In genomic region chr15:84522953-84523689, GRCm38 (mm10) we compare ENCODE assay signal across 20 mouse cellular contexts. TPM values are rescaled to one million over a fixed set of nuclear protein-coding genes. Genes with fewer than 3 reads are reported as not detected.
DNase-seq lines count a peak whose midpoint lies in the region; ATAC-seq and TF ChIP-seq lines count a peak whose summit lies in the region.
"Had no signal": no experiment of that assay in that cellular context is flagged by ENCODE, and none has a peak within 500 bp of the region (broad histone marks: within the 10 kb centered on the region; RNA-seq: fewer than 3 reads in every experiment).

No protein-coding gene starts in this region.

- H3K9ac ChIP-seq in intestine, postnatal 0 days (ENCODE audit: low read depth, low read length) = peak overlapping the region; percentile 22; the same call in 1 of the 2 replicates
- H3K9ac ChIP-seq in forebrain, embryonic 11.5 days (ENCODE audit: low read length) = no peak overlapping the region
- H3K9ac ChIP-seq: embryonic facial prominence, embryonic 12.5 days; forebrain, embryonic 12.5 days; heart, embryonic 13.5 days; hindbrain, embryonic 15.5 days had no signal

- no peaks in the 10 kb centered on the region for H3K9me3 ChIP-seq in intestine, postnatal 0 days (ENCODE audit: control insufficient read depth)
- no peaks in the 10 kb centered on the region for H3K9me3 ChIP-seq in forebrain, embryonic 11.5 days (ENCODE audit: control insufficient read depth, low read length)
- H3K9me3 ChIP-seq: embryonic facial prominence, embryonic 12.5 days; forebrain, embryonic 12.5 days; heart, embryonic 13.5 days; hindbrain, embryonic 15.5 days had no signal

- peak overlapping the region; percentile 35; the same call in 1 of the 2 replicates for H3K4me2 ChIP-seq in intestine, postnatal 0 days (replicated peaks; ENCODE audit: low read depth)
- H3K4me2 ChIP-seq in forebrain, embryonic 11.5 days (ENCODE audit: low read depth, low read length, severe bottlenecking) = no peak overlapping the region
- H3K4me2 ChIP-seq: embryonic facial prominence, embryonic 12.5 days; forebrain, embryonic 12.5 days; heart, embryonic 13.5 days; hindbrain, embryonic 15.5 days had no signal

- peak; percentile 97 for ATAC-seq in intestine, postnatal 0 days
- ATAC-seq in forebrain, embryonic 11.5 days (replicated peaks; ENCODE audit: low FRiP score) = no peak
- ATAC-seq: forebrain, embryonic 16.5 days had no signal

- no peak overlapping the region for H3K4me3 ChIP-seq in intestine, postnatal 0 days (ENCODE audit: low read depth, low read length)
- no peak overlapping the region for H3K4me3 ChIP-seq in forebrain, embryonic 11.5 days (ENCODE audit: low read depth, low read length)
- no peak overlapping the region for H3K4me3 ChIP-seq in left cerebral cortex, adult 2 months
- H3K4me3 ChIP-seq: embryonic facial prominence, embryonic 12.5 days; forebrain, embryonic 12.5 days; gastrocnemius, adult 2 months; heart, embryonic 13.5 days; hindbrain, embryonic 15.5 days had no signal

- 57% methylated on average over 8 of the region's 8 CpGs for WGBS in intestine, postnatal 0 days
- 94% methylated on average over 8 of the region's 8 CpGs for WGBS in forebrain, embryonic 11.5 days

- intact Hi-C loops in left cerebral cortex, adult 2 months (cut with DNase I) = no loop called here

- H3K4me1 ChIP-seq in intestine, postnatal 0 days (replicated peaks; ENCODE audit: control insufficient read depth, insufficient read depth, low read length) = no peaks in the 10 kb centered on the region; the same call in 1 of the 2 replicates
- H3K4me1 ChIP-seq in forebrain, embryonic 11.5 days (replicated peaks; ENCODE audit: control insufficient read depth, insufficient read depth, low read length) = no peaks in the 10 kb centered on the region
- H3K4me1 ChIP-seq: embryonic facial prominence, embryonic 12.5 days; heart, embryonic 13.5 days had no signal

- no peaks in the 10 kb centered on the region for H3K36me3 ChIP-seq in intestine, postnatal 0 days (ENCODE audit: control insufficient read depth, insufficient read depth)
- no peaks in the 10 kb centered on the region for H3K36me3 ChIP-seq in forebrain, embryonic 11.5 days (ENCODE audit: control insufficient read depth, insufficient read depth, low read length)
- H3K36me3 ChIP-seq: embryonic facial prominence, embryonic 12.5 days; forebrain, embryonic 12.5 days; heart, embryonic 13.5 days; hindbrain, embryonic 15.5 days had no signal

- no peak for TF ChIP-seq CTCF in intestine, postnatal 0 days (IDR thresholded peaks at IDR 0.05; ENCODE audit: low read depth)
- TF ChIP-seq CTCF in left cerebral cortex, adult 2 months (IDR thresholded peaks at IDR 0.05) = no peak

- DNase-seq in Muller cell, postnatal 12 days (ENCODE audit: inconsistent ontology term) = peak; percentile 45
- peak; percentile 9 for DNase-seq in adrenal gland, adult 8-10 months
- DNase-seq in adrenal gland, postnatal 36 days = peak; percentile 50 to 52
- DNase-seq in forebrain, embryonic 11.5 days (ENCODE audit: low spot score) = no peak
- no peak for DNase-seq in frontal cortex, postnatal 10 days (ENCODE audit: low spot score in 2 of 2)
- DNase-seq in left cerebral cortex, adult 2 months (ENCODE audit: extremely low spot score in 1 of 2, low spot score in 2 of 2) = no peak
- DNase-seq: cerebellum, adult 11-12 months; cerebellum, adult 9-10 months; cerebellum, postnatal 25 days; gastrocnemius, adult 2 months; gastrocnemius, postnatal 36 days; heart, adult 11 months; heart, postnatal 36 days; kidney, adult 2 months had no signal

- H3K27ac ChIP-seq in intestine, postnatal 0 days (ENCODE audit: low read depth, low read length) = peak overlapping the region; percentile 81
- H3K27ac ChIP-seq in forebrain, embryonic 11.5 days (ENCODE audit: low read depth, low read length) = no peak overlapping the region
- H3K27ac ChIP-seq in left cerebral cortex, adult 2 months = no peak overlapping the region
- H3K27ac ChIP-seq: embryonic facial prominence, embryonic 12.5 days; forebrain, embryonic 12.5 days; gastrocnemius, adult 2 months; heart, embryonic 13.5 days; hindbrain, embryonic 15.5 days had no signal

- no peaks in the 10 kb centered on the region for H3K27me3 ChIP-seq in intestine, postnatal 0 days (replicated peaks; ENCODE audit: control insufficient read depth, insufficient read depth, low read length)
- no peaks in the 10 kb centered on the region for H3K27me3 ChIP-seq in forebrain, embryonic 11.5 days (ENCODE audit: control insufficient read depth, insufficient read depth, low read length)
- H3K27me3 ChIP-seq: embryonic facial prominence, embryonic 12.5 days; hindbrain, embryonic 15.5 days had no signal

RNA-seq across cellular contexts. Expression of gene Rtl6, which starts 34.5 kb away (rescaled TPM):
- total RNA-seq in adrenal gland, adult 8-10 months (2022) = 1 to 10 TPM; 8.0 to 9.9 (median 8.6) TPM
- 1 to 10 TPM; 4.1 to 7.1 TPM for total RNA-seq in adrenal gland, postnatal 36 days (2021)
- polyA plus RNA-seq in intestine, postnatal 0 days (2015; fragmentation: Nextera tagmentation; extraction: Ambion mirVana) = 3.0 and 3.7 TPM in 2 replicates
- polyA plus RNA-seq in forebrain, embryonic 11.5 days (2014; fragmentation: Nextera tagmentation; extraction: Ambion mirVana) = 30.0 and 30.9 TPM in 2 replicates
- 10 to 100 TPM; 52.7 to 53.7 TPM for total RNA-seq in left cerebral cortex, adult 2 months (2021)

Comparison
In these comparisons a context has a peak if more than half of its experiments do, and no peak if none do; other contexts are left out.
1. DNase-seq: peak in Muller cell, postnatal 12 days (single experiment), adrenal gland, adult 8-10 months (single experiment) and adrenal gland, postnatal 36 days (2 of 2); none in forebrain, embryonic 11.5 days (single experiment), frontal cortex, postnatal 10 days (0 of 2) and left cerebral cortex, adult 2 months (0 of 2).
2. RNA of gene Rtl6, which starts 34.5 kb away (total RNA-seq): 52.7 to 53.7 TPM in left cerebral cortex, adult 2 months; 8.0 to 9.9 TPM in adrenal gland, adult 8-10 months and 4.1 to 7.1 TPM in adrenal gland, postnatal 36 days; every median in the first group is over 4 times any median in the second.